Mouse (Mus musculus) testis, adult 2 months (tissue): Measurements from ENCODE around the gene Tmem43. TPM values are rescaled to one million over a fixed set of nuclear protein-coding genes. Genes with fewer than 3 reads are reported as not detected.

Experiments used
- H3K27ac ChIP-seq: fragments of 200-500 bp; 2 replicates; pipeline ENCODE4 v1.5.1; 2012; ENCODE audit warnings: low read depth, low read length; ENCODE audit not compliant: control insufficient read depth, insufficient read depth
- H3K27me3 ChIP-seq: fragments of 200-500 bp; 2 replicates; pipeline ENCODE4 v1.6.1; 2012; ENCODE audit warnings: mild to moderate bottlenecking, low read length, moderate library complexity; ENCODE audit not compliant: control insufficient read depth, insufficient read depth
- H3K36me3 ChIP-seq: fragments of 200-500 bp; 2 replicates; pipeline ENCODE4 v1.6.1; 2012; ENCODE audit warnings: mild to moderate bottlenecking, low read length; ENCODE audit not compliant: control insufficient read depth, insufficient read depth
- H3K4me1 ChIP-seq: fragments of 200-500 bp; 2 replicates; pipeline ENCODE4 v1.6.1; 2012; ENCODE audit warnings: low read length; ENCODE audit not compliant: control insufficient read depth, insufficient read depth
- H3K4me3 ChIP-seq: fragments of 200-500 bp; 2 replicates; pipeline ENCODE4 v1.5.1; 2012; ENCODE audit warnings: low read depth, mild to moderate bottlenecking, low read length, moderate library complexity, mixed read lengths; ENCODE audit not compliant: control insufficient read depth
- CTCF ChIP-seq: fragments of 200-500 bp; IDR thresholded peaks from 2 replicates; pipeline ENCODE4 v1.5.1; 2012; ENCODE audit warnings: low read depth, mild to moderate bottlenecking, inconsistent platforms, low read length, moderate library complexity; ENCODE audit not compliant: control insufficient read depth, insufficient read depth, insufficient replicate concordance
- POLR2A ChIP-seq: fragments of 200-500 bp; IDR thresholded peaks from 2 replicates; pipeline ENCODE4 v1.6.1; 2012; ENCODE audit warnings: low read depth, mild to moderate bottlenecking, inconsistent platforms, low read length, moderate library complexity; ENCODE audit not compliant: control insufficient read depth
- polyA plus RNA-seq: library from polyadenylated mRNA; depleted of rRNA; stranded (reverse); fragments of >200 nt; gene quantifications from 2 replicates; pipeline ENCODE4 v1.2.3, GENCODE M21; 2012

Tmem43 gene
- polyA plus RNA-seq, 1 experiment, result 6.1 TPM

DNA sequence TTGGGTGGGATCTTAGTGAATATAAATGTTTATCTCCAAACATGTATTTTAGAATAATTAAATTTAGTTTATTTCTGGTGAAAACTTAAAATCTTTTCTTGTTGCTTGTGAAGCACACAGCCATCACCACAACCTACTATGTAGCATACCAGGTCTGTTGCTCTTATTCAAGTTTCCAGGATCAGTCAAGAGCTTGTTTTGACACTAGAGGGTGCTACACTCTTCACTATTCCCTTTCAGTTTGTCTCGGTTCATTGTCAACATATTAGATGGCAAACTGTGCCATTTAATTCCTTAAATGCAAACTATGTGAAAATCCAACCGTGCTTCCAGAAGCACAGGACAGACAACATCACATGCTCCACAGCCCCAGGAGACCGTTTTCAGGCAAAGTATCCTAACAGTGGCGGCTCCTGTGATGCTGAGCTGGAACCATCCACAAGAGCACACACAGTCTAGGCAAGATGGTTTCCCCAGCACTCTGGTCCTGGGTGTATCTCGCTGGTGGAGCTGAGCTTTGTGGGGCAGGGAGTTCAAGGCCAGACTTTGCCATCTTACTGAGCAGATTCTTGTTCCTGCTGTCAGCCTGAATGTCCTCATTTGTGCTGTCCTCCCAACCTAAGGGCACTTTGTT is 53.8 kb downstream of the Tmem43 start:
- no peak overlapping the region for H3K4me3 ChIP-seq
- H3K27me3 ChIP-seq, result no peaks in the 10 kb centered on the region
- H3K27ac ChIP-seq, result no peak overlapping the region
- TF ChIP-seq CTCF (no peak), POLR2A (no peak)
- H3K36me3 ChIP-seq, result no peaks in the 10 kb centered on the region
- H3K4me1 ChIP-seq, result no peaks in the 10 kb centered on the region

GRCm38 (mm10) chr6:91528265-91528664 is 54.8 kb downstream of the Tmem43 start:
- H3K4me3 ChIP-seq, result no peak overlapping the region
- H3K27ac ChIP-seq, result no peak overlapping the region
- H3K27me3 ChIP-seq, result no peaks in the 10 kb centered on the region
- TF ChIP-seq CTCF (no peak), POLR2A (no peak)
- no peaks in the 10 kb centered on the region for H3K36me3 ChIP-seq
- no peaks in the 10 kb centered on the region for H3K4me1 ChIP-seq

GRCm38 (mm10) chr6:91530673-91531072 is 57.2 kb downstream of the Tmem43 start:
- TF ChIP-seq CTCF, result no peak
- TF ChIP-seq POLR2A, result no peak

DNA sequence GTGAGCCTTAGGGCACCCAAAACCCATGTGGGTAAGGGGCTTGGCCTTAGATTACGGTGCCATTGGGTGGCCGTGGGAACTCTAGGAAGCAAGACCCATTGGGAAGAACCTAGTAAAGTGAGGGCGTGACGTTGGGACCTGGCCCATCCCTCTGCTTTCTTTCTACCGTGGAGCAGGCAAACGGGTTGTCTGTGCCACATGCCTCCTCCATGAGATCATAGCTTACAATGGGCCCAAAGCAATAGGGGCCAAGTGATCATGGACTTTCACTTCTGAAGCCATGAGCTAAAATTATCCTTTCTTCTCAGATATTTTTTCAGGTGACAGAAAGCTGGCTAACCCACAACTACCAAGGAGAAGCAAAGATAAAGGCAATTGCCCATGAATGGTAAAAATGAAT is 57.8 kb downstream of the Tmem43 start:
- Histone ChIP-seq H3K27me3 (no peaks in the 10 kb centered on the region), H3K27ac (no peak overlapping the region)
- TF ChIP-seq POLR2A, result no peak
- no peak for TF ChIP-seq CTCF

More at GRCm38 (mm10) chr6:91530673-91531072, 57.2 kb downstream of the Tmem43 start:
- H3K36me3 ChIP-seq, result no peaks in the 10 kb centered on the region
- H3K27ac ChIP-seq, result no peak overlapping the region
- no peaks in the 10 kb centered on the region for H3K27me3 ChIP-seq
- H3K4me3 ChIP-seq, result no peak overlapping the region
- H3K4me1 ChIP-seq, result no peaks in the 10 kb centered on the region

DNA sequence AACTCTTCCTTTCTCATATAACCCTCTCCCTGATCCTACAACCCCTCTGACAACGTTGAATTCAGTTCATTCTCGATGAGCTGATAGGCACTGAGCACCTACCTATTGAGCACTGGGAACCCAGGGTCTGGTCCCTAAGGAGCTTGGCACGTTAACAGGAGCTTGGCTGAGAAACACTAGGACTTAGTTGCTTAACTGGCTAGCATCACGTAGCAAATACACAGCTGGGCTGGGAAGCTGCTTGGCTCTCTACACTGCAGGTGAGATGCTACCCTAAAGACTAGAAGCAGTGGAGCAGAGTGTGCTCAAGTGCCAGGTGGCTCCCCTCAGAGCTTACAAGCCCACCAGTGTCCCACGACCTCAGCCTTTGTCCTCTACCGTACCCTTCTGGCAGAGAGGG is 59.2 kb downstream of the Tmem43 start:
- Histone ChIP-seq H3K27ac (peak overlapping the region; percentile 1; the same call in 1 of the 2 replicates), H3K4me3 (no peak overlapping the region), H3K27me3 (no peaks in the 10 kb centered on the region), H3K36me3 (no peaks in the 10 kb centered on the region), H3K4me1 (no peaks in the 10 kb centered on the region)
- no peak for TF ChIP-seq POLR2A
- no peak for TF ChIP-seq CTCF

More for the DNA sequence above, 57.8 kb downstream of the Tmem43 start:
- Histone ChIP-seq H3K4me3 (no peak overlapping the region), H3K36me3 (no peaks in the 10 kb centered on the region), H3K4me1 (no peaks in the 10 kb centered on the region)

DNA sequence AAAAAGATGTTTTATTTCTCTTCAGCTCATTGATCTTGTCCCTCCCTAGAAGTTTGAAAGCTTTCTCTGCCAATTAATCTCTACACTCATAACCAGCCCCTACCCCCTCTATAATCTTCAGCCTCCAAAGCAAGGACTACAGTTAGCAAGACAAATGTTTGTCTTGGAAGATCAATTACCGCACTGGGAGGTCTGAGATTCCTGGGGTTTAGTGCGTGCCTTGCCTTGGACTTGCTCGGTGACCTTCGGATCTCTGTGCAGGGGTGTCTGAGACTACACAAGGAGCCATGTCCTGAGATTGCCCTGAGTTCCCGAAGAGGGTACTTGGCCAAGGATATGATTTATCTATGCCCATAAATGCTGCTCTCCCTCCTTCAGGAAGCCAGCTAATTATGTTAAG is 59.9 kb downstream of the Tmem43 start:
- TF ChIP-seq POLR2A (no peak), CTCF (no peak)

DNA sequence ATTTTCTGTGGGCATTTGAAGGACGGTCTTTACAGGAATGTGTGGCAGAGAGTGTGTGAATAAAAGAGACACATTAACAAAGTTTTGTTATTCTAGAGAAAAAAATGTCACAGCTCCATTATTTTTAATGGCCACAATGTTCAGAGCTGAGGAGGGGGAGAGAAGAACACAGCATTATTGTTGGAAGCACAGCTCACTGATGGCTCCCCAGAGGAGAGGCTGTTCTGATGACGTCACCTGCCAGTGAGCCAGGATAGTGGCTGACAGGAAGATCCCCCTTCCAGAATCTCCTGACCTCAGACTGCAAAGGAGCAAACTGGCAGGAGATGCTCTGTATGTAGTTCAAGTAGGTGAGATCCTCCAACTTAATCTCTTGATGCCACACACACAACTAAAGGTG is 60.3 kb downstream of the Tmem43 start:
- Histone ChIP-seq H3K4me1 (no peaks in the 10 kb centered on the region), H3K27ac (peak overlapping the region; percentile 18), H3K27me3 (no peaks in the 10 kb centered on the region), H3K4me3 (no peak overlapping the region), H3K36me3 (no peaks in the 10 kb centered on the region)
- TF ChIP-seq POLR2A (no peak), CTCF (no peak)

More for the DNA sequence above, 59.9 kb downstream of the Tmem43 start:
- Histone ChIP-seq H3K27me3 (no peaks in the 10 kb centered on the region), H3K36me3 (no peaks in the 10 kb centered on the region), H3K4me3 (no peak overlapping the region), H3K4me1 (no peaks in the 10 kb centered on the region), H3K27ac (peak overlapping the region; percentile 18; the same call in 1 of the 2 replicates)

- H3K4me1 ChIP-seq, result no peaks in the 10 kb centered on the region
- no peak for TF ChIP-seq POLR2A
- TF ChIP-seq CTCF, result no peak
- no peak overlapping the region for H3K4me3 ChIP-seq
- H3K36me3 ChIP-seq, result no peaks in the 10 kb centered on the region
- no peak overlapping the region; the same call in 1 of the 2 replicates for H3K27ac ChIP-seq
- H3K27me3 ChIP-seq, result no peaks in the 10 kb centered on the region
Observed at GRCm38 (mm10) chr6:91534268-91534667, 60.8 kb downstream of the Tmem43 start.
